Mouse (Mus musculus): ENCODE results near the gene Zfp975.
"Not testable (repeated sequence)": the region's sequence is repeated elsewhere in the genome, so short reads cannot be mapped to it uniquely, and the experiment has no call there.

The Zfp975 gene

GRCm38 (mm10) chr7:42692362-42693158 is at the start of gene Zfp975:
Gene Zfp975 (minus strand): TSS chr7:42692742.
- peak; percentile 17 for DNase-seq (ENCODE audit: low spot score)

GRCm38 (mm10) chr7:42738536-42739210 is 46.1 kb upstream of the Zfp975 start:
- no peak for DNase-seq (ENCODE audit: low spot score)

- DNase-seq (ENCODE audit: low spot score), result not testable (repeated sequence)
Measured at GRCm38 (mm10) chr7:42726917-42727316, 34.4 kb upstream of the Zfp975 start, which contains the start of gene Gm17067. Gene Gm17067 (minus strand): TSS chr7:42727017.

- DNase-seq (ENCODE audit: low spot score), result not testable (repeated sequence)
Measured at GRCm38 (mm10) chr7:42693251-42693650, 709 bp upstream of the Zfp975 start.

GRCm38 (mm10) chr7:42680081-42680480 is 12.5 kb downstream of the Zfp975 start:
- not testable (repeated sequence) for DNase-seq (ENCODE audit: low spot score)

- DNase-seq (ENCODE audit: low spot score), result not testable (repeated sequence)
Measured at GRCm38 (mm10) chr7:42679646-42680045, 12.9 kb downstream of the Zfp975 start.

GRCm38 (mm10) chr7:42660140-42660539 is 32.4 kb downstream of the Zfp975 start:
- DNase-seq (ENCODE audit: low spot score), result not testable (repeated sequence)

- not testable (repeated sequence) for DNase-seq (ENCODE audit: low spot score)
Measured at GRCm38 (mm10) chr7:42655211-42655610, 37.3 kb downstream of the Zfp975 start.

GRCm38 (mm10) chr7:42643120-42643620 is 49.4 kb downstream of the Zfp975 start:
- not testable (repeated sequence) for DNase-seq (ENCODE audit: low spot score)

GRCm38 (mm10) chr7:42642152-42643115 is 50.1 kb downstream of the Zfp975 start, which contains the start of gene Zfp976:
Gene Zfp976 (minus strand): TSS chr7:42642588.
- peak; percentile 20 for DNase-seq (ENCODE audit: low spot score)

- not testable (repeated sequence) for DNase-seq (ENCODE audit: low spot score)
Measured at GRCm38 (mm10) chr7:42631031-42631430, 61.5 kb downstream of the Zfp975 start.
